ENCODE assay signal across 14 mouse cellular contexts in the genomic region with DNA sequence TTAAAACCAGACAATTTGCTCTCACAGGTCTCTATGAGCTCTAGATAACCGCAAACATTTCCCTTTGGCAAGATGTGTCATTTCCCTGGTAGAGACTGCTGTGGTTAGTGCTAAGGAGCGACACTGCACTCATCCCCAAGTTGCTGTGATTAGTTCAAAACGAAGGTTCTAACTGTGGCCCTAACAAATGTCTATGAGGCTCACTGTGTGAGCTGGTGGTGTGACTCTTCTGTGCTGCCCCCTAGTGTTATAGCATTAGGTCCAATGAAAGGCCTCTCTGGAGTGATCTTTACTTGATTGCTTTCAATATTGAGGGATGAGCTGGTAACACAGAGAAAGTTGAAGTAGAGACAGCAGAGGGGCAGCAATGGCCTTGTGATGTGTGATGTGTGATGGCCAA.
A peak's percentile ranks its signal among the peaks of the same experiment; 100 is the strongest.
DNase-seq lines count a peak whose midpoint lies in the region; TF ChIP-seq lines count a peak whose summit lies in the region.
"Had no signal": no experiment of that assay in that cellular context is flagged by ENCODE, and none has a peak within 500 bp of the region (broad histone marks: within the 10 kb centered on the region; RNA-seq: fewer than 3 reads in every experiment).

No protein-coding gene starts in this region.

- no peak for TF ChIP-seq POLR2A in CH12.LX (IDR thresholded peaks at IDR 0.05; ENCODE audit: low read depth, low read length)

- H3K27ac ChIP-seq in gastrocnemius, adult 2 months, result no peak overlapping the region
- no peak overlapping the region for H3K27ac ChIP-seq in left cerebral cortex, adult 2 months
- no peak overlapping the region for H3K27ac ChIP-seq in CH12.LX (ENCODE audit: insufficient read depth, low read depth)
- H3K27ac ChIP-seq: hindbrain, embryonic 12.5 days; neural tube, embryonic 13.5 days had no signal

- no peak overlapping the region for H3K4me3 ChIP-seq in gastrocnemius, adult 2 months
- H3K4me3 ChIP-seq in left cerebral cortex, adult 2 months, result no peak overlapping the region
- H3K4me3 ChIP-seq in CH12.LX (replicated peaks in 1 of 3; ENCODE audit: low read depth in 2 of 3, low read length in 2 of 3, poor library complexity in 1 of 3), result no peak overlapping the region
- H3K4me3 ChIP-seq: hindbrain, embryonic 12.5 days; megakaryocyte, embryonic 14.5 days; neural tube, embryonic 13.5 days had no signal

- no peaks in the 10 kb centered on the region for H3K27me3 ChIP-seq in CH12.LX (replicated peaks)
- H3K27me3 ChIP-seq: hindbrain, embryonic 12.5 days; megakaryocyte, embryonic 14.5 days; neural tube, embryonic 13.5 days had no signal

- no peak for TF ChIP-seq EP300 in CH12.LX (IDR thresholded peaks at IDR 0.05; ENCODE audit: low read length)

- H3K36me3 ChIP-seq in CH12.LX (replicated peaks in 1 of 2; ENCODE audit: control insufficient read depth in 1 of 2, insufficient read depth in 1 of 2, low read length in 1 of 2), result no peaks in the 10 kb centered on the region
- H3K36me3 ChIP-seq: hindbrain, embryonic 12.5 days; neural tube, embryonic 13.5 days had no signal

- H3K79me2 ChIP-seq in CH12.LX (replicated peaks; ENCODE audit: control insufficient read depth, extremely low read depth, insufficient read depth, poor library complexity, severe bottlenecking), result no peaks in the 10 kb centered on the region

- TF ChIP-seq CTCF in gastrocnemius, adult 2 months (IDR thresholded peaks at IDR 0.05), result peak; percentile 47
- TF ChIP-seq CTCF in left cerebral cortex, adult 2 months (IDR thresholded peaks at IDR 0.05), result peak; percentile 60
- peak; percentile 53 to 73 for TF ChIP-seq CTCF in CH12.LX (conservative IDR thresholded peaks at IDR 0.05 in 1 of 2, IDR thresholded peaks at IDR 0.05 in 1 of 2; ENCODE audit: low read depth in 2 of 2, low read length in 2 of 2)

- H3K9ac ChIP-seq in CH12.LX (ENCODE audit: insufficient read depth, low read depth), result no peak overlapping the region
- H3K9ac ChIP-seq: hindbrain, embryonic 12.5 days; neural tube, embryonic 13.5 days had no signal

- H3K4me2 ChIP-seq in CH12.LX (ENCODE audit: insufficient read depth, low read depth, poor library complexity, severe bottlenecking), result no peak overlapping the region
- H3K4me2 ChIP-seq: hindbrain, embryonic 12.5 days; neural tube, embryonic 13.5 days had no signal

- dilution Hi-C loops in CH12.LX (cut with MboI; ENCODE audit: extremely low pct_ligation_motif_present, extremely low pct_unique_long_range_greater_than_20kb, low sequenced_read_pairs), result no loop called here

- DNase-seq in gastrocnemius, adult 2 months, result no peak
- DNase-seq in gastrocnemius, postnatal 25 days, result no peak
- no peak for DNase-seq in left cerebral cortex, adult 2 months (ENCODE audit: extremely low spot score in 1 of 2, low spot score in 2 of 2)
- no peak for DNase-seq in left cerebral cortex, postnatal 4 days
- peak; percentile 54 for DNase-seq in CH12.LX (ENCODE audit: extremely low read depth)
- peak; percentile 29 for DNase-seq in brain, adult 2 months (ENCODE audit: low read depth, low spot score)
- DNase-seq in urinary bladder, adult 18-20 months (ENCODE audit: low spot score in 2 of 2), result no peak
- DNase-seq in cerebellum, postnatal 25 days, result no peak
- DNase-seq: adrenal gland, adult 8-10 months; cerebellum, adult 2 months; gastrocnemius, postnatal 36 days had no signal

- intact Hi-C loops in gastrocnemius, adult 2 months (cut with DNase I), result no loop called here
- intact Hi-C loops in left cerebral cortex, adult 2 months (cut with DNase I), result loop anchor here (5.0 to 10.0 kb wide), 3 partner anchors 129 to 647 kb away; no protein-coding TSS in a partner anchor
- intact Hi-C loops in left cerebral cortex, postnatal 4 days (cut with DNase I), result no loop called here

- H3K4me1 ChIP-seq in CH12.LX (ENCODE audit: control insufficient read depth in 1 of 2, insufficient read depth in 2 of 2), result no peaks in the 10 kb centered on the region
- H3K4me1 ChIP-seq: megakaryocyte, embryonic 14.5 days had no signal

- TF ChIP-seq RAD21 in CH12.LX (IDR thresholded peaks at IDR 0.05; ENCODE audit: low read depth, low read length), result peak; percentile 45

- H3K9me3 ChIP-seq in CH12.LX (replicated peaks; ENCODE audit: low read length), result no peaks in the 10 kb centered on the region
- H3K9me3 ChIP-seq: hindbrain, embryonic 12.5 days; neural tube, embryonic 13.5 days had no signal

- in situ Hi-C loops in CH12.LX (cut with MboI; ENCODE audit: low pct_ligation_motif_present, low pct_unique_long_range_greater_than_20kb, low sequenced_read_pairs), result loop anchor here (25.0 kb wide), 1 partner anchor 1496 kb away; no protein-coding TSS in a partner anchor

TF ChIP-seq in CH12.LX, 34 proteins besides CTCF, POLR2A, EP300 and RAD21:
- TF ChIP-seq ZMIZ1 (IDR thresholded peaks at IDR 0.05; ENCODE audit: low read depth, low read length) (no peak), USF1 (IDR thresholded peaks at IDR 0.05; ENCODE audit: low read depth, low read length) (no peak), SMC3 (IDR thresholded peaks at IDR 0.05; ENCODE audit: low read depth, low read length) (peak; percentile 62), JUND (conservative IDR thresholded peaks at IDR 0.05; ENCODE audit: low read depth, low read length) (no peak), MYC (IDR thresholded peaks at IDR 0.05; ENCODE audit: low read depth, low read length) (no peak), CHD1 (IDR thresholded peaks at IDR 0.05; ENCODE audit: low read depth, low read length) (no peak), BHLHE40 (IDR thresholded peaks at IDR 0.05; ENCODE audit: low read depth, low read length) (0 out of 2 replicates have a peak, but pooled peaks have one; percentile 15), ZKSCAN1 (IDR thresholded peaks at IDR 0.05; ENCODE audit: borderline replicate concordance, low read depth, low read length) (no peak)

Comparison
In these comparisons a context has a peak if more than half of its experiments do, and no peak if none do; other contexts are left out.
1. DNase-seq: peak in CH12.LX (single experiment) and brain, adult 2 months (single experiment); none in gastrocnemius, adult 2 months (single experiment), gastrocnemius, postnatal 25 days (single experiment), left cerebral cortex, adult 2 months (0 of 2), left cerebral cortex, postnatal 4 days (single experiment), urinary bladder, adult 18-20 months (0 of 2) and cerebellum, postnatal 25 days (0 of 2).
2. Peak in every context shown above with its lines, with median percentiles within 50 percentile points of each other: CTCF ChIP-seq.